Mouse (Mus musculus): ENCODE data around the gene Gys1. TPM values are rescaled to one million over a fixed set of nuclear protein-coding genes. Genes with fewer than 3 reads are reported as not detected.

Gys1 gene
- polyA plus RNA-seq, 1 experiment from 2014 or later: 20.9 TPM

- no peak overlapping the region for H3K4me3 ChIP-seq
- H3K9ac ChIP-seq: no peak overlapping the region
- no peaks in the 10 kb centered on the region for H3K9me3 ChIP-seq (replicated peaks)
- peaks cover 3% of the 10 kb centered on the region; the same call in 1 of the 2 replicates for H3K4me1 ChIP-seq
- WGBS: 15% methylated on average over 27 of the region's 27 CpGs
- no peak overlapping the region for H3K4me2 ChIP-seq
- no peak for ATAC-seq
- H3K27me3 ChIP-seq: peaks cover 61% of the 10 kb centered on the region
- H3K27ac ChIP-seq: no peak overlapping the region
- peaks cover 49% of the 10 kb centered on the region for H3K36me3 ChIP-seq (ENCODE audit: poor library complexity, severe bottlenecking)
These were observed 14.6 kb upstream of the Gys1 start for GRCm38 (mm10) chr7:45419859-45420614.

GRCm38 (mm10) chr7:45420615-45420919 lies 14.1 kb upstream of the Gys1 start, which contains the start of gene Lhb:
Gene Lhb (plus strand): TSS chr7:45420820.
- H3K36me3 ChIP-seq (ENCODE audit: poor library complexity, severe bottlenecking): peaks cover 55% of the 10 kb centered on the region
- H3K9me3 ChIP-seq (replicated peaks): no peaks in the 10 kb centered on the region
- no peak within 1 kb of the TSS for H3K27ac ChIP-seq
- no peak within 1 kb of the TSS for H3K4me2 ChIP-seq
- H3K4me3 ChIP-seq: no peak within 1 kb of the TSS
- peaks cover 1% of the 10 kb centered on the region; the same call in 1 of the 2 replicates for H3K4me1 ChIP-seq
- ATAC-seq: no peak
- no peak within 1 kb of the TSS for H3K9ac ChIP-seq
- 64% methylated on average over 6 of the region's 6 CpGs for WGBS
- H3K27me3 ChIP-seq: peaks cover 56% of the 10 kb centered on the region

GRCm38 (mm10) chr7:45421194-45421593 lies 13.4 kb upstream of the Gys1 start:
- Histone ChIP-seq H3K9ac (no peak overlapping the region), H3K27me3 (peaks cover 50% of the 10 kb centered on the region), H3K27ac (no peak overlapping the region), H3K36me3 (ENCODE audit: poor library complexity, severe bottlenecking) (peaks cover 61% of the 10 kb centered on the region), H3K4me3 (no peak overlapping the region), H3K4me1 (no peaks in the 10 kb centered on the region), H3K9me3 (replicated peaks) (no peaks in the 10 kb centered on the region), H3K4me2 (no peak overlapping the region)
- 94% methylated on average over 14 of the region's 14 CpGs for WGBS
- no peak for ATAC-seq

- no peak overlapping the region for H3K4me3 ChIP-seq
- no peak for ATAC-seq
- no peak overlapping the region for H3K9ac ChIP-seq
- WGBS: 89% methylated on average over 8 of the region's 8 CpGs
- no peak overlapping the region for H3K27ac ChIP-seq
- H3K36me3 ChIP-seq (ENCODE audit: poor library complexity, severe bottlenecking): peaks cover 98% of the 10 kb centered on the region
- H3K9me3 ChIP-seq (replicated peaks): no peaks in the 10 kb centered on the region
- H3K27me3 ChIP-seq: no peaks in the 10 kb centered on the region
- no peaks in the 10 kb centered on the region for H3K4me1 ChIP-seq
- no peak overlapping the region for H3K4me2 ChIP-seq
These were observed 8.1 kb upstream of the Gys1 start for GRCm38 (mm10) chr7:45426556-45426955.

- WGBS: 2% methylated on average over 7 of the region's 7 CpGs
- peaks cover 45% of the 10 kb centered on the region for H3K4me1 ChIP-seq
- peak; percentile 1; the same call in 1 of the 2 replicates for ATAC-seq
These were observed 825 bp upstream of the Gys1 start for GRCm38 (mm10) chr7:45433835-45434202.

GRCm38 (mm10) chr7:45435038-45435437 lies 394 bp downstream of the Gys1 start:
- H3K27me3 ChIP-seq: no peaks in the 10 kb centered on the region
- no peak overlapping the region; the same call in 1 of the 2 replicates for H3K27ac ChIP-seq
- peaks cover 32% of the 10 kb centered on the region for H3K36me3 ChIP-seq (ENCODE audit: poor library complexity, severe bottlenecking)
- peak overlapping the region; percentile 89 for H3K4me3 ChIP-seq
- H3K9ac ChIP-seq: peak overlapping the region; percentile 84
- H3K9me3 ChIP-seq (replicated peaks): no peaks in the 10 kb centered on the region
- H3K4me2 ChIP-seq: peak overlapping the region; percentile 100
- H3K4me1 ChIP-seq: peaks cover 45% of the 10 kb centered on the region
- WGBS: 5% methylated on average over 16 of the region's 16 CpGs
- no peak for ATAC-seq

More at GRCm38 (mm10) chr7:45433835-45434202, 825 bp upstream of the Gys1 start:
- Histone ChIP-seq H3K36me3 (ENCODE audit: poor library complexity, severe bottlenecking) (peaks cover 37% of the 10 kb centered on the region), H3K27ac (peak overlapping the region; percentile 88), H3K4me2 (peak overlapping the region; percentile 100), H3K27me3 (no peaks in the 10 kb centered on the region), H3K9ac (peak overlapping the region; percentile 92), H3K4me3 (peak overlapping the region; percentile 89), H3K9me3 (replicated peaks) (no peaks in the 10 kb centered on the region)

GRCm38 (mm10) chr7:45436444-45436843 lies 1.8 kb downstream of the Gys1 start:
- Histone ChIP-seq H3K9me3 (replicated peaks) (no peaks in the 10 kb centered on the region), H3K4me2 (no peak overlapping the region), H3K27me3 (no peaks in the 10 kb centered on the region), H3K27ac (no peak overlapping the region), H3K9ac (peak overlapping the region; percentile 84; the same call in 1 of the 2 replicates), H3K4me1 (peaks cover 45% of the 10 kb centered on the region), H3K36me3 (ENCODE audit: poor library complexity, severe bottlenecking) (peaks cover 22% of the 10 kb centered on the region; the same call in 1 of the 2 replicates), H3K4me3 (no peak overlapping the region)
- WGBS: 93% methylated on average over 5 of the region's 5 CpGs
- ATAC-seq: no peak

GRCm38 (mm10) chr7:45437046-45437445 lies 2.4 kb downstream of the Gys1 start:
- H3K27me3 ChIP-seq: no peaks in the 10 kb centered on the region
- peaks cover 19% of the 10 kb centered on the region; the same call in 1 of the 2 replicates for H3K36me3 ChIP-seq (ENCODE audit: poor library complexity, severe bottlenecking)
- H3K4me3 ChIP-seq: no peak overlapping the region
- no peak overlapping the region for H3K4me2 ChIP-seq
- no peaks in the 10 kb centered on the region for H3K9me3 ChIP-seq (replicated peaks)
- ATAC-seq: no peak
- H3K9ac ChIP-seq: peak overlapping the region; percentile 22; the same call in 1 of the 2 replicates
- peaks cover 45% of the 10 kb centered on the region for H3K4me1 ChIP-seq
- 33% methylated on average over 6 of the region's 6 CpGs for WGBS
- H3K27ac ChIP-seq: no peak overlapping the region

GRCm38 (mm10) chr7:45437521-45438276 lies 3.1 kb downstream of the Gys1 start, which contains the start of gene Ruvbl2:
Gene Ruvbl2 (minus strand): TSS chr7:45438096.
- no peak for ATAC-seq
- no peaks in the 10 kb centered on the region for H3K27me3 ChIP-seq
- WGBS: 23% methylated on average over 19 of the region's 19 CpGs
- peak within 1 kb of the TSS; percentile 19; the same call in 1 of the 2 replicates for H3K4me2 ChIP-seq
- peak within 1 kb of the TSS; percentile 22; the same call in 1 of the 2 replicates for H3K9ac ChIP-seq
- no peak within 1 kb of the TSS for H3K27ac ChIP-seq
- peaks cover 41% of the 10 kb centered on the region for H3K4me1 ChIP-seq
- no peak within 1 kb of the TSS for H3K4me3 ChIP-seq
- H3K9me3 ChIP-seq (replicated peaks): no peaks in the 10 kb centered on the region
- peaks cover 19% of the 10 kb centered on the region for H3K36me3 ChIP-seq (ENCODE audit: poor library complexity, severe bottlenecking)

- WGBS: 92% methylated on average over 22 of the region's 22 CpGs
- H3K9ac ChIP-seq: no peak overlapping the region
- no peak overlapping the region for H3K4me3 ChIP-seq
- no peak for ATAC-seq
- no peaks in the 10 kb centered on the region for H3K9me3 ChIP-seq (replicated peaks)
- H3K27ac ChIP-seq: no peak overlapping the region
- H3K4me2 ChIP-seq: no peak overlapping the region
- H3K36me3 ChIP-seq (ENCODE audit: poor library complexity, severe bottlenecking): peaks cover 54% of the 10 kb centered on the region
- H3K27me3 ChIP-seq: no peaks in the 10 kb centered on the region
- no peaks in the 10 kb centered on the region for H3K4me1 ChIP-seq
These were observed 9.1 kb downstream of the Gys1 start for GRCm38 (mm10) chr7:45443526-45444420.

GRCm38 (mm10) chr7:45446589-45446988 lies 11.9 kb downstream of the Gys1 start:
- Histone ChIP-seq H3K9me3 (replicated peaks) (no peaks in the 10 kb centered on the region), H3K4me2 (no peak overlapping the region), H3K9ac (no peak overlapping the region), H3K36me3 (ENCODE audit: poor library complexity, severe bottlenecking) (peaks cover 54% of the 10 kb centered on the region), H3K27me3 (no peaks in the 10 kb centered on the region), H3K27ac (no peak overlapping the region), H3K4me3 (no peak overlapping the region), H3K4me1 (no peaks in the 10 kb centered on the region)
- ATAC-seq: no peak

Data from forebrain, embryonic 13.5 days (tissue).